Mouse (Mus musculus): ENCODE measurements around the gene Rad9a.

DNA sequence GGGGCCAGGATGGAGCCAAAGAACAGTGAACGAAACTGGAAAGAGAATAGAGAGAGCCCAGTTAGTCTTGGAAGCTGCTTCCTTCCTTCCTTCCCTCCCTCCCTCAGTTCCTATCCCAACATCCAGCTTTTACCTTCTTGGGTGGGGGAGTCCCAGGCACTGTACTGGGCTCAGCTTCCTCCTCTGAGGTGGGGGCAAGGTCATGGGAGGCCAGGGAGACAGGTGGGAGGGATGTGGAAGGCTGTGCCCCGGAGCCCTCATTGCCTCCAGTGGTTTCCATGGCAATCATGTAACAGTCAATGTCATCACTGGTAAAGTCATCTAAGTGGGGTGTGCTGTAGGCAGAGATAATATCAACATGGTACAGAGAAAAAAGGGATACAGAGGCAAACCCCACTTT, 5.4 kb downstream of the Rad9a start:
- TF ChIP-seq CTCF (IDR thresholded peaks at IDR 0.05; ENCODE audit: borderline replicate concordance, insufficient read depth, low read depth, low read length) (no peak), POLR2A (IDR thresholded peaks at IDR 0.05; ENCODE audit: borderline replicate concordance, insufficient read depth, low read length) (no peak)

Measured in cerebellum, adult 2 months (tissue).